Mouse (Mus musculus) CD4-positive, CD25-positive, alpha-beta regulatory T cell, adult 2 months (primary cell): Measurements from ENCODE around the gene Keap1.
A peak's percentile ranks its signal among the peaks of the same experiment; 100 is the strongest.
"Not testable (repeated sequence)": the region's sequence is repeated elsewhere in the genome, so short reads cannot be mapped to it uniquely, and the experiment has no call there.

Experiments used
- DNase-seq: peaks from one replicate; pipeline ENCODE4 v3.0.0-alpha.2; 2012; ENCODE audit warnings: low read depth, low spot score

The Keap1 gene

DNA sequence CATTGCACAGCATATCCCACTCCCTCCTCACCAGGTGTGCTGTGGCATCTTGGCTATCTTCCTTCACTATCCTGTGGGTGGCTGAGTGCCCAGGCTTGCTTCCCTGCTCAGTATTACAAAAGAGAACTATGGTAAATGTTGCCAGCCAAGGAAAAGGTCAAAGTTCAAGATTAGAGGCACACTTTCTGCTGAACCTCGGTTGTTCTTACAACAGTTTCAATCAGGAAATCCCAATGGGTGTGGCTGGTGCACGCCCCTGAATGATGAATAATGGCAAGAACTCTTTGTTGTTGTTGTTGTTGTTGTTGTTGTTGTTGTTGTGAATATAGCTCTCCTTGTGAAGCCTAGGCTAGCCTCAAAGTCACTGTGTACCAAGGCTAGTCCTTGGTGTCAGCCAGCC, 22.7 kb upstream of the Keap1 start:
- DNase-seq, result no peak

DNA sequence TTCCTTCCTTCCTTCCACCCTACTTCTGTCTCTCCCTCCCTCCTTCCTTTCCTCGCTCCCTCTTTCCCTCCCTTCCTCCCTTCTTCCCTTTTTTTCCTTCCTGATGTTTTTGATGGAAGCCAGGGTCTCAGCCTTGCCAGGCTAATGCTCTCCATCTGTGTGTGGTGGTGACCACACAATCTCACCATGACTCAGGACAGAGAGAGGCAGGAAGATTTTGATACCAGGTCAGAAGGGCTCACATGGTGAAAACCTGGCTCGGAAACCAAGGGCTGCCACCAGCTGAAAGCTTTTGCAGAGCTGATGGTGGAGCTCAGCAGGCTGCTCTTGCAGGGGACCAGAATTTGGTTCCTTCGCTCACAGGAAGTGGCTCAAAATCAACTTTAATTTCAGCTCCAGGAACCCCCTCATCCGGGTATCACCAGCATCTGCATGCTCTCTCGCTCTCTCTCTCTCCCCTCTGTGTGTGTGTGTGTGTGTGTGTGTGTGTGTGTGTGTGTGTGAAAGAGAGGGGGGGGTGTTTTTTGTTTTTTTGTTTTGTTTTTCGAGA, 21.4 kb upstream of the Keap1 start:
- peak; percentile 60 for DNase-seq

DNA sequence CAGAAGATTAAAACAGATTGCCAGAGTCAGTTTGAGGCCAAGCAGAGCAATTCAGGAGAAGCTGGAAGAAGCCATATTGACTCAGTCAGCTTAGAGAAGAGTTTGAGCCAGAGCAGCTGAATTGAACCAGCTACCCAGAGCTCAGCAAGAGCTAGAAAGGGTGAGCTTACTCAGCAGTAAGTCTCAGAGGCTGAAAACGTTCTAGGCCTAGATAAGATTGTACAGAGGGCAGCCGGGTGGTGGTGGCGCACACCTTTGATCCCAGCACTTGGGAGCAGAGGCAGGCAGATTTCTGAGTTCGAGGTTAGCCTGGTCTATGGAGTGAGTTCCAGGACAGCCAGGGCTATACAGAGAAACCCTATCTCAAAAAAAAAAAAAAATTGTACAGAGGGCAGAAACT, 17.2 kb upstream of the Keap1 start:
- not testable (repeated sequence) for DNase-seq

DNA sequence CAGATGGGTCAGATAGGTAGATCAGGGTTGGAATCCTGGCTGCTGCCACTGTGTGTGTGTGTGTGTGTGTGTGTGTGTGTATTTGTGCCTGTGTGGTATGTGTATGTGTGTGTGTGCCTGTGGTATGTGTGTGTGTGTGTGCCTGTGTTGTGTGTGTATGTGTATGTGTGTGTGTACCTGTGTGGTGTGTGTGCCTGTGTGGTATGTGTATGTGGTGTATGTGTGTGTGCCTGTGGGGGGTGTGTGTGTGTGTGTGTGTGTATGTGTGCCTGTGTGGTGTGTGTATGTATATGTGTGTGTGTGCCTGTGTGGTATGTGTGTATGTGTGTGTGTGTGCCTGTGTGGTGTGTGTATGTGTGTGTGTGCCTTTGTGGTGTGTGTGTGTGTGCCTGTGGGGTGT, 15.5 kb upstream of the Keap1 start:
- no peak for DNase-seq

DNA sequence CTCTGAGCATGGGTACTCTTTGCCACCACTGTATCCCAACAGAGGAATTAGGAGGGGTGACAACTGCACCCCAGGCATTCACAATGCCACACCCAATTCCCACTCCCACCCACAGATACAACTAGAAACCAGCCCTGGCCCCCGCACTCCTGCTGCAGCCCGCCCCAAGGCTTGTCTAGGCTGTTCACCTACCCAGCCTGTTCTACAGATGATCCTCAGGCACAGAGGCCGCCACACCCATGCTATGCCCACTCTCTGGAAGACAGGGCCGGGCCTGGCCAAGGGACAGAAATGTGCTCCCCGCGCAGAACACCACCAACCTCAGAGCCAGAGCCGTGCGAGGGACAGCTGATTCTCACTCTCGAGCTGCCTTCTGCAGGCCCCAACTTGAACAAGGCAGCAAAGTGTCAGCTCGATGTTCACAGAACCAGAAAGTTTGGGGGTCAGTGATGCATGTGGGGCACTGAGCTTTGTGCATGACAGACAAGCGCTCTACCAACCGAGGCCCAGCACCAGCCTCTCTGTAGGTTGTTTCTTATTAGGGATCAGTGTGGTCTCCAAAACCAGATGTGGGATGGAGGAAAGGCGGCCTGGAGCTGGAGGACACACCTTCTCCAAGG, 12.1 kb upstream of the Keap1 start:
- no peak for DNase-seq

DNA sequence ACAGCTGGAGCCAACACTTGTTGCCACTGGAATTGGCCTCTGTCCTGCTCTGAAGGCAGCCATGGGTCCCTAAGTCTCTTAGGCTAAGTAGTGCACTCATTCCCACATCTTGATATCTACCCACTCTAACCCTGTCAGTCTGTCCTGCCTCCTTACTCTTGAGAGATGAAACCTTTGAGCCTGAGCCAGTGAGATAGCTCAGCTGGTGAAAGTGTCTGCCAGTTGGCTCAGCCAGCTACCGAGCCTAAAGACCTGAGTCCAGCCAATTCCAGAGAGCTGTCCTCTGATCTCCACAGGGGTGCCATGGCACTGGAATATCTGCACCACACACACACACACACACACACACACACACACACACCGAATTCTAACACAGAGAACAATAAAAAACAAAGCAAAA, 11.3 kb upstream of the Keap1 start:
- no peak for DNase-seq

DNA sequence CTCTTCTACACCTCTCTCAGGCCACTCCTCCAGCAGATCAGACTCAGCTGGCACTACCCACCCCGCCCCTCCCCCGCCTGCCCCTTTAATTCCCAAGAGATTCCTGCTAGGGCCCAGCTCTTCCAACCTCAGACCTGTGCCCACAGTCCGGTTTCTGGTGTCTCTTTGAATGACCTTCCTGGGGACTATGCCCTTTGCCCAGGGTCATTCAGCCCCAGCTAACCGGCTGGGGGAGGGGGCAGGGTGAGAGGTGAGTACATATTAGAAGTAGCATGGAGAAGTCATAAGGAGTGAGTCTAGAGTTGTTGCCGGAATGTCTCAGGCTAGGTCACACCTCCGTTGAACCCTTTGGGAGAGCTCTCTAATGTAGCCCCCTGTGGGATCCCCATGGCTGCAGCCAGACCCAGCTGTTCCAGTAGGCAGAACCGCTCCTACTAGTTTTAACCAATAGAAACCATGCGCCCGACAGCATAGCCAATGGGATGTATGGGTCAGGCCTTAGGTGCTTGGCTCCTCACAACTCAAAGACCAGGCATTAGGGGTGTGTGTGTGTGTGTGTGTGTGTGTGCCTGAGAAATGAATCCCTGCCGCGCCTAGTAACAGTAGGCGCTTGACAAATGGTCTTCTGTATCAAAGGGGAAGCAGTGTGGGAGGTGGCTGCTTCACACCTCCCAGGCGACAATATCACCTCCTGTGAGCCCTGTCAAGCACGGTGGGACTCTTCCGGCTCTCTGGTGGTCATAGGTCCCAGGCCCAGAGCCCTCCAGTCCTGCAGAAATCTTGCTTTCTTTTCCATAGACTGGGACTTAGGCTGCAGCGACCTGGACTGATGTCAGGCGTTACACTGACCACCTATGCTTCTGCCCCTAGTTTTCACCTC, 10.7 kb upstream of the Keap1 start:
- DNase-seq, result no peak

DNA sequence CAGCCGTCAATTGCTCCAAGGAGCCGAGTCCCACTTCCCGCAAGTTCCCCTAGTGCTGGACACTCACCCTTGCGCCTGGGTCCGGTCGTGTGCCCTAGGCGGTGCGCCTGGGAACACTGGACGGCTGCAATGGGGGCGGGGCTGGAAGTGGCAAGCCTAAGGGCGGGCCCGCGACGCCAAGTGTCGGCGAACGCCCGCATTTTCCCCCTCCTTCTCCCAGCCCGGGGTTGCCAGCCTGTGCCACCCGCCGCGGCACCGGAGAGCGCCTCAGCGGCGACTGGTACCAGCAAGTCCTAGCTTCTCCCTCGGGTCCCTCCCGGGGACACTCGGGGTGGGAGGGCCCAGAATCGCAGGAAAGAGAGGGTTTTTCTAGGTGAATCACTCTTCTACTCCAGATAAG, 9.2 kb upstream of the Keap1 start, which contains the start of gene S1pr5:
TSS of gene S1pr5 (minus strand) at position 118 of the 400 bp plus-strand sequence.
- DNase-seq, result no peak

DNA sequence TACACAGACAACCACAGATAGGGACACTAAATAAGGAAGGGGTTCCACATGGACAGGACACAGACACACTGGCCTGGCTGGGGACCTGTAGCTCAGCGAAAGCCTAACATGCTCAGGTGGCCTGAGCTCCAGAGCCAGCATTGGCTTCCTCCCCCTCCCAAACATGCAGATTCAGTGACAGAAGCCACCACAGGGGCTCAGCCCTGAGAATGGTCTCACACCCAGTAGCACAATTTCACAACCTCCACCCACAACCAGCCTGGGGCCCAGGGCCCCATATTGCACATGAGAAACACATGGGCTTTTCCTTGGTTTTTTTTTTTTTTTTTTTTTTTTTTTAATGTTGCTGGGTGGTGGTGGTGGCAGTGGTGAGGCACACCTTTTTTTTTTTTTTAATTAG, 7.2 kb upstream of the Keap1 start:
- no peak for DNase-seq

DNA sequence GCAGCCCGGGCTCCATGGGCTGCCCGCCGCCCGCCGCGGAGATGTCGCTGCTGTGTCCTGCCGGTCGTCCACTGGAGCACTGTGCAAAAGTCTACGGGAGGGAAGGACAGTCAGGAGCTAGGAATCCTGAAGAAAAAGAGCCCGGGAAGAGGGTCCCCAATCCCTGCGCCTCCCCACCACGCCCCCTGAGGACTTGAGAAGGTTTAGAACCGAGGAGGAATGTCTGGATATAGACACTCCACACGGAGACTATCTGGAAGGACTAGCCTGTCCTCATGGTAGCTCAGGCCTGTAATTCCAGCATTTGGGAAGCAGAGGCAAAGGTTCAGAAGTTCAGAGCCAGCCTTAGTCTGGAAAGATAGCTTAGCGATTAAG, 5.9 kb upstream of the Keap1 start:
- no peak for DNase-seq

DNA sequence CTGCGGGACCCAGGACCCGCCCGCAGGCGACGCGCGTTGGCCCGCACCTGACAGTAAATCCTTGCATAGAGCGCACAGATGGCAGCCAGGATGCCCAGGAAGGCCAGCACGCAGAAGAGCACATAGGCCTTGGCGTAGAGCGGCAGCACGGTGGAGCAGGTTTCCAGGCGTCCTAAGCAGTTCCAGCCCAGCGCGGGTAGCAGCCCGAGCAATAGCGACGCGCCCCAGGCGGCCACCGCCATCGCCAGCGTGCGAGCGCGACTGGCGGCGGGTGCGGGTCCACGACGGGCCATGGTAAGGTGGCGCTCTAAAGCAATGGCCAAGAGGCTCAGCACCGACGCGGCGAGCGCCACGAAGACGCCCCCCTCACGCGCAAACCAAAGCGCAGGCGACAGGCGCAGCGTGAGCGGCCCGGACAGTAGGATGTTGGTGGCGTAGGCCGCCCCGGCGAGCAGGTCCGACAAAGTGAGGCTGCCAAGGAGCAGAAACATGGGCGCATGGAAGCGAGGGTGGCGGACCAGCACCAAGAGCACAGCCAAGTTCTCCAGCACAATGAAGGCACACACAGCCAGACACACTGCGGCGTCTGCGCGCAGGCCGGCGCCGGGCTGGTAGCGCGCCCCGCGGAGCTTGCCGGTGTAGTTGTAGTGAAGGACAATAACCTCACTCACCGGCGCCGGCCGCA, 5.4 kb upstream of the Keap1 start:
- peak; percentile 40 for DNase-seq

DNA sequence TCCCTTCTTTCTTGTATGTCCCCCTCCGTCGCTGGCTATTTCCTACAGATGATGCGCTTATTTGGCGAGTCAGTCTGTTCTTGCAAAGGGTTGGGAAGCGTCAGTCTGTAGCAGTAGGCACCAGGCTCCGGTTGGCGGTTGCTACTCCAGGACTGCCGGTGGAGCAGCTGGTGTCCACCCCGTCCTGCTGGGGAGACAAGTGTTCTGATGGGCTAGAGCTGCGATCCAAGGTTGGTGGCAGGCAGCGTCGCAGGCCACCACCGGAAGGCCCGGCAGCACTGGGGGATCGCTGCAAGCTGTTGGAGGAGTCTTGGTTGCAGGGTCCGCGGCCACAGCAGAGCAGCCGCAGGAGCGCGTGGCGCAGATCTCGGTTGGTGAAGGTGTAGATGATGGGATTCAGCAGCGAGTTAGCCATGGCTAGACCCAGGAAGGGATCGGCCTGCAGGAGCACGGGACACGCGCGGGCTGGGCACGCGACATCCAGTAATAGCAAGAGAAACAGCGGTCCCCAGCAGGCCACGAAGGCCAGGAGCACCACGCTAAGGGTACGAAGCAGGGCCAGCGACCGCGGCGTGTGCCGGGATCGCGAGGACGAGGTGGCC, 4.8 kb upstream of the Keap1 start:
- no peak for DNase-seq

DNA sequence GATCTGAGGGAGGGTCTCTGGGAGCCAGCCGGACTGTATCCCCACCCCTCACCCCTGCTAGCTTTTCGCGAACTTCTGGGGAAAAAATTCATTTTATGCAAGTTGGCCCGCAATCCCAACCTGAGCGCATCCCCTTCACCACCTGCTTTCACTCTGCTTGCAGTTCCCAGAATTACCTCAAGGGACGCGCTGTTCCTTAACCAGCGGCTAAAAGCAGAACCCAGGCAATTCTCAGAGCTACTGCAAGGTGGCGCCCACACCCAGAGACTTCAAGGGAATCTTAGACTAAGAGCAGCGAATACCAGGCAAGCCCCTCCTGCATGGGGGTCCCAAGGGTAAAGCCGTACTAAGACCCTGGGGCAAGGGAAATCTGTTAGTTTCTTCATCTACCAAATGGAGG, 2.2 kb upstream of the Keap1 start:
- peak; percentile 96 for DNase-seq

DNA sequence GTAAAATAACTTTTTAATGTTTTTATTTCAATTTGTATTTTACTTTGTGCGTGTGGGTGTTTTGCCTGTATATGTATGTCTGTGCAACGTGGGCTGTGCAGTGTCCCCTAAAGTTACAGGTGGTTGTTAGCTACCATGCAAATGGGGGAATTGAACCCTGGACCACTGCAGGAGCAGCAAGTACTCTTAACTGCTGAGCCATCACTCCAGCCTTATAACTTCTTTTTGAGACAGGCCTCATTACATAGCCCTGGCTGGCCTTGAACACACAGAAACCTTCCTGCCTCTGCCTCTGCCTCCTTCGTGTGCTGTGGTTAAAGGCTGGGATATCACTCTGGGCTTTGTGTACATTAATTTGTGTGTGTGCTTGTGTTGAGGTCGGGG, 296 bp upstream of the Keap1 start:
- DNase-seq, result no peak

DNA sequence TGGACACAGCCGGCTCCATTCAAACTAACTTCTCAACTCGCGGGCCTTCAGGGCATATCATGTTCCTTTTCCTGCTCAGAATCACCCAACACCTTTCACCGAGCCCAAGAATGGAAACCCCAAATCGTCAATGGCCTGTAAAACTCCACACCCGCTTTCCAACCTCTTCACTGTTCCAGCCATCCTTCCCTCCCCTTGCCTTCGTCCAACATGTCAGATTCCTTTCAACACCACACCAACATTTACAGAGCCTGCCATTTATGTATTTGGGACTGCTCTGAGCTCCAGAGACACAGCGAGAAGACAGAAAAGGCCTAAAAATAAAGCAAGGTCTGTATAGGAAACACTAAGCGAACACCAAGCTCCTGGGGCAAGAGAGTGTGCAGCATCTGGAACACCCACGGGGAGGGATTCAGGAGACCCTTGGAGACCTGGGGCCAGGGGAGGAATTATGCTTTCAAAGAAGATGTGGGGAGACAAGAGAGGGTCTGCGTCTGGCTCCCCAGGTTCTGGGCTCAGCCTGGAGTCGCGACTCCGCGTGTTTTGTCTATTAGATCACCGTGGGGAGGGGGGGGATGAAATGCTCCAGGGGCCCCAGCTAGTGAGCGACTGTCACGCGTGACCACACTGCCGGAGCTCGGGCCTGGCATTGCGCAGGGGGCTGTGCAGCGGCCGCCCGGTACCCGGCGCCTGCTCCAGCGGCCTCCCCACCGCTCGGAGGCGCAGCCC, 993 bp downstream of the Keap1 start:
- no peak for DNase-seq

DNA sequence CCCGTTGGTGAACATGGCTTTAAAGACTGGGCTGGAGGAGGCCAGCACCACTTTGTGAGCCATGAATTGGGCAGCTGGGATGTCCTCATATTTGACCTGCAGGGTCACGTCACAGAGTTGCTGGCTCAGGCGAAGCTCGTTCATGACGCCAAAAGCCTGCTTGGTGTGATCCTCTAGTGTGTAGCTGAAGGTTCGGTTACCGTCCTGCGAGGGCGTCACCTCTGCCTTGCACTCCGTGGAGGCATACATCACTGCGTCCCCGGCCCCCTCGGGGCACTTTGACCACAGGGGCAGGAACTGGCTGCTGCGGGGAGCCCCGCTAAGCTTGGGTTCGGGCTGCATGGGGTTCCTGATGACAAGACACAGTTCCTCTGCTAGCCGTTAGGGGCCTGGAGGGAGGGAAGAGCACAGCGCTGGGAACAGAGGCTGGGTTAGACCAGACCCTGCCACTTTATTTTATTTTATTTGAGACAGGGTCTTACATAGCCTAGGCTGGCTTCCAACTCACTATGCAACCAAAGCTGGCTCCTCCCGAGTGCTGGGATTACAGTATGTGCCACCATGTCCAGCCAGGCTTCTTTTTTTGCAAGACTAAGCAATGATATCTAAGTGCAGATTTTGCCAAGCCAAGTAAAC, 1.7 kb downstream of the Keap1 start:
- peak; percentile 58 for DNase-seq

DNA sequence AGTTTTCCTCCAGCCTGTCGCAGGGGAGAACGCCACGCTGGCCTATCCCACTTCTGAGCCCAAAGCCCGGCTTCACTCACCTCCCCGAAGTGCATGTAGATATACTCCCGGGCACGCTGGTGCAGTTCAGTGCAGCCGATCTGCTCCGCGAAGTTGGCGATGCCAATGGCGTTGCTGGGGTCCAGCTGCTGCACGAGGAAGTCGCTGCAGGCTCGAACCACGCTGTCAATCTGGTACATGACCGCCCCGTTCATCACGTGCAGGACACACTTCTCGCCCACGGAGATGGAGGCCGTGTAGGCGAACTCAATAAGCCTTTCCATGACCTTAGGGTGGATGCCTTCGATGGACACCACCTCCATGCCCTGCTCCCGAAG, 2.2 kb downstream of the Keap1 start:
- DNase-seq, result no peak

DNA sequence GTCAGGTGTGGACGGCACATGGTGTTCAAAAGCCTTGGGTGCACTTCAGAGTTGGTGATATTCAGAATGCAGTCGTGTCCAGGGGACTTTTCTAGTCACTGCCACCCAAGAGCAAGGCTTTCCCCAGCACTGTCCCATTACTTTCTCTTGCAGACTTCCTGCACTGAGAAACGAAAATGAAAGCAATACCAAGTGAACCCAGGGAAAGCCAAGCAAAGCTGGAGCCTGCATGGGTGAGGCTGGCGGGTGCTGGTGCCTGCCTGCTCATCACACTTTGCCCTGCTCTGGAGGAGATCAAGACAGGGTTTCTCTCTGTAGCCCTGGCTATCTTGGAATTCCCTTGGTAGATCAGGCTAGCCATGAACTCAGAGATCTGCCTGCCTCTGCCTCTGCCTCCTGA, 3.8 kb downstream of the Keap1 start:
- DNase-seq, result peak; percentile 69

DNA sequence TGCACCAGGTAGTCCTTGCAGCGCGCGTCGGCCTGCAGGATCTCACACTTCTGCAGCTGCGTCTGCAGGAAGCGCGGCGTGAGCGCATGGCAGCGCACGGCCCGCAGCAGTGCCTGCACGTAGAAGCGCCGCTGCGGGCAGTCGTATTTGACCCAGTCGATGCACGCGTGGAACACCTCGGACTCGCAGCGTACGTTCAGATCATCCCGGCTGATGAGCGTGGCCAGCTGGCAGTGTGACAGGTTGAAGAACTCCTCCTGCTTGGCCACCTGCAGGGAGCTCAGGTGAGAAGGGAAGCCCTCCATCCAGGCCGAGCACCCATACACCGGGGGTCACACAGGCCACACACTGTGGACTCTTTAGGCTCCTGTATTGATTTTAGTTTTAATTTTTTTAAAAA, 5.4 kb downstream of the Keap1 start:
- DNase-seq, result no peak

DNA sequence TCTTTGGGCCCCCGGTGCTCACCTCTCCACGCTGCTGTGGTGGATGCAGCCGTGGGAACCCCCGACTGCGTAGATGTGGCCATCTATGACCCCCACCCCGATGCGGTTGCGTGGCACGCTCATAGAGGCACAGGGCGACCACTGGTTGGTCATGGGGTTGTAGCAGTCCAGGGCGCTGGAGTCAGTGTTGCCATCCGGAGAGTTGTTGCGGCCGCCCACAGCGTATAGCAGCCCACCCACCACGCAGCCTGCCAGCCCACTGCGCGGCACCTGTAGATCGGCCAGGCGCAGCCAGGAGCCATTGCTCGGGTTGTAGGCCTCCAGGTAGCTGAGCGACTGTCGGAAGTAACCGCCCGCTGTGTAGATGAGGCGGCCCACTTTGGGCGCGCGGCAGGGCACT, 5.8 kb downstream of the Keap1 start:
- no peak for DNase-seq

DNA sequence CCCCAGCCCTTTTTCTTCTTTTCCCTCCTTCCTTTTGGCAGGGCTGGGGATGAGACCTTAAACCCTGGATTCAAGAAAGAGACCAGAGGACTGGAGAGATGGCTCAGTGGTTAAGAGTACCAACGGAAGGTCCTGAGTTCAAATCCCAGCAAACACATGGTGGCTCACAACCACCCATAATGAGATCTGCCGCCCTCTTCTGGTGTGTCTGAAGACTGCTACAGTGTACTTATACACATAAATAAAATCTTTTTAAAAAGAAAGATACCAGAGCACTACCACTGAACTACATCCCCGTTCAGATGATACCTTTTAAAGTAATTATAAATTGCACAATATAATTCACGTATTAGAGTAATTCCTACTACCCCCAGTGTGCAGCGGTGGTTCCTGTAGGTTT, 6.3 kb downstream of the Keap1 start:
- no peak for DNase-seq
